Mouse (Mus musculus): ENCODE data around the gene Prl2a1.
"Not testable (repeated sequence)": the region's sequence is repeated elsewhere in the genome, so short reads cannot be mapped to it uniquely, and the experiment has no call there.

Gene Prl2a1

GRCm38 (mm10) chr13:27801354-27801753 lies at the start of gene Prl2a1:
Gene Prl2a1, plus strand, starts transcription at chr13:27801654.
- DNase-seq (ENCODE audit: low spot score in 2 of 2), result no peak

DNA sequence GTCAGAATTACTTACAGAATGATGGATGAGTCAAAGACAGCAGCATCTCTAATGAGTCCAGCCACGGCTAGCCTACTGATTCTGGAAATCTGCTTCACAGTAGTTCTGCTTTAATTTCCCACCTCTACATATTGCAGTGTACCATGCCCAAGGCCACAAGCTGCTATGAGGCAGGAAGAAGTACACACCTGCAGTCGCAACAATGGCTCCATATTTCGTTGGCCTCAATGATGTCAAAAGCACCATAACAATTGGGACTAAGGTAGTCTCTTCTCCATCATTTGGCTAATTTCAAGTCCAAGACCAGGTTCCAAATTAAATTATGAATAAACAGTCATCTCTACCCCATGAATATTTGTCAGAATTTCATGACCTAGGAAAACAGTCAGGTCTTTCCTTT lies 20.8 kb upstream of the Prl2a1 start, which contains the start of gene Prl7c1:
TSS of gene Prl7c1 (minus strand) at position 101 of the 400 bp plus-strand sequence.
- not testable (repeated sequence) for DNase-seq (ENCODE audit: low spot score in 2 of 2)

DNA sequence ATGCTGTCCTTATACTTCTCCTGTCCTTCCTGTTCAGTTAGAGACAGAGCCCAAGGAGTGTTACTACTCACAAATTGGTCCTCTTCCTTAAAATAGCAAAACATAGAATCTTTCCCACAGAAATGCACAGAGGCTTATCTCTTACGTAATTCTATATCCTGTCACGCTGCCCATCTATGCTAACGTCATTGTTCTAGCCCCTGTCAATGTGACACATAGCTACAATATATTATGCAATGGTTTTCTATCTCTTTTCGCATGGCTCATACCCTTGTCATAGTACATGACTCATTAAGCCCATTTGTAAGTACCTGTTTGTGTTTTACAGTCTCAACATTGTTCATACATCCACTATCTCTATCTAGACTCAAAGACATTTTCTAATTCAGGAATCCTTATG lies 2.2 kb upstream of the Prl2a1 start:
- no peak for DNase-seq (ENCODE audit: low spot score in 2 of 2)

DNA sequence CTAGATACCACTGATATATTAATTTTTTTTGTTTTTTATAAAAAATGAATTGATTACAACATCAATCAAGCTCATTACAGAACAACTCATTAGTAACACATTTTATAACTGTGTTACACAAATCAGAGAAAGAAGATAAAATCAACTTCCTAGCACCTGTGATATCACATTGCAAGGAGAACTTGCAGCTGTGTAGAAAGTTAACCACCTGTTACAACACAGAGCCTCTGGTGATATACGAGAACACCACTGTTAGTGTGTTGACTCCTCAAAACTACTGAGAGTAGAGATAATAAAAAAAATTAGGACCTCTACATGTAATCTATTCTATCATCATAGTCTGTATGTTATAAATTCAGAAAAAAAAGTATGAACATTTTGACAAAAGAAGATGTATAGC lies 1.3 kb downstream of the Prl2a1 start:
- DNase-seq (ENCODE audit: low spot score in 2 of 2), result no peak

DNA sequence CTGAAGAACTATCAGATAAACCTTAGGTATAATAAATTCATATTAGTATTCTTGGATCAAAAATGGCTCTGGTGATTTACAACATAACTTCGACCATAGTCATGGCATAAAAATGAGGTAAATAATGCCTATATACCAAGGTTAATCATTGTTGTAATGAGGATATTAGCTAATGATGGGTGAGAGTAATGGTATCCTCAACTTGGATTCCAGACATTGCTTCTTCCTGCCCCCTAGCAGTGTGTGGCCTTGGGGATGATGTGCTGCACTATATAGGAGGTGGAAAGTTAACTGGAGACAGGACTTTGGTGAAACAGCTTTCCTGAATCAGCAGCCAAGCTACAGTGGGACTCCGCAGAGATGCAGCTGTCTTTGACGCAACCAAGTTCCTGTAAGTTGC lies 47.6 kb downstream of the Prl2a1 start, which contains the start of gene Prl2c1:
TSS of gene Prl2c1 (plus strand) at position 301 of the 400 bp plus-strand sequence.
- DNase-seq (ENCODE audit: low spot score in 2 of 2), result no peak
